Mouse (Mus musculus) urinary bladder, postnatal 36 days (tissue): Measurements from ENCODE around the gene Bach1.

ENCODE experiments used
- DNase-seq, 2 experiments: peaks; one replicate each; pipeline ENCODE4 v3.0.0; 2022; ENCODE audit warnings: low spot score in 2 of 2, mixed read lengths in 1 of 2

Bach1 gene

DNA sequence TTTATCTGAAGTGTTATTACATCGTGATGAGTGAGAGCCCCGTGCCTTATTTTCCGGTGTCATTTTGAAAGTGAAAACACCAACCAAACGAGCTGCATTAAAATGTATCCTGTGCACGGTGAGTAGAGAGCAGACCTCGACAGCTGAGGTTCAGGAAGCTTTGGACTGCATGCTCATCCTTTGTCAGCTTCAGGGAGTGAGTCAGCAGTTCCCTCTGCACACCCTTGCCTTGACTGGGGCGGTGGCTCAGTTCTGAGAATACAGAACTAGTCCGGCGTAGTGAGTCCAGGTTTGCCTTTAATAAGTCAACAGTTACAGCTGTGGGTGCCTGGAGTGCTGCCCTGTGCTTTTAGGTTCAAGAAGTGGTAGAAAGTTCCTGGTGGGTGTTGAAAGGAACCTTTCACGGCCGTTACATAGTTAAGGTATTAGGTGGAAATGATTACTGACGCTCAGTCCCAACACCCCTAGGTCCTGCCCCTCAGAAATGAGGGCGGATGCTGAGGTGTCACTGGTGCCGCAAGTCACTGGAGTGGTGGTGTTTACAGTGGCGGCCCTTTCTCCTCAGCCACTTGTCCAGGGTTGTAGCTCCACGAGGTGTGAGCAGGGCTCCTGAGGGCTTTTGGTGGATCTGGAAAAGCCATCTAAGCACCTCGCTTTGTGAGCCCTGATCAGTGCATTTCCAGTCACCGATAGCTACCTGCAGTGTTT, 14.4 kb downstream of the Bach1 start:
- peak in 1 of 2 experiments; percentile 31 for DNase-seq

DNA sequence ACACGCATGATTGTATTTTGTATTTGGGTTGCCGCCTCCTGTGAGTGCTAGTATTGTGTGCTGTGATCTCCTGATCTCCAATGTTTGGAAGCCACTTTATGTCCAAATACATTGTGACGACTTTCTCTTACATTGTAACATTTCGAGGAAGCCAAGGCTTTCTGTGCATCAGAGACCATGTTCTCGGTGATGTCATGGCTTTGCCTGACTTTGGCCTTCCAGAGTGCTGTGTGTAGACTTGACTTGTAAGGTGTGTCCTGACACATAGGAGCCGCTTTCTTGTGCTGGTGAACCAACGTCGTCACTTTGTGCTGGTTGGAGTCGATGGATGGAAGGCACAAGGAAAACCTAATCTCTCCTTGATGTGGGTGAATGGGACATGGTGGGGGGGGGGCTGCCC, 15.8 kb downstream of the Bach1 start:
- DNase-seq = no peak

DNA sequence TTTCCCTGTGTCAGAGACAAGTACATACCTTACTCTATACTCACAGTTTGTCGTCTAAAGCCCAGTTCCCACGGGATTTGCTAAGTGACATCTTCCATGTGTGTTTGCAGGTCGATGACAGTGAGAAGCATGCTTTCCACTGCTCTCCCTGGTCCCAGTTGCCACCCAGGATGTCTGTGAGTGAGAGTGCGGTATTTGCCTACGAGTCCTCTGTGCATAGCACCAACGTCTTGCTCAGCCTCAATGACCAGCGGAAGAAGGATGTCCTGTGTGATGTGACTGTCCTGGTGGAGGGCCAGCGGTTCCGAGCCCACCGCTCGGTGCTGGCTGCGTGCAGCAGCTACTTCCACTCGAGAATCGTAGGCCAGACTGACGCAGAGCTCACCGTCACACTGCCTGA, 16.5 kb downstream of the Bach1 start:
- no peak for DNase-seq

- DNase-seq = no peak
These were observed 17.5 kb downstream of the Bach1 start for GRCm38 (mm10) chr16:87716269-87716668.

DNA sequence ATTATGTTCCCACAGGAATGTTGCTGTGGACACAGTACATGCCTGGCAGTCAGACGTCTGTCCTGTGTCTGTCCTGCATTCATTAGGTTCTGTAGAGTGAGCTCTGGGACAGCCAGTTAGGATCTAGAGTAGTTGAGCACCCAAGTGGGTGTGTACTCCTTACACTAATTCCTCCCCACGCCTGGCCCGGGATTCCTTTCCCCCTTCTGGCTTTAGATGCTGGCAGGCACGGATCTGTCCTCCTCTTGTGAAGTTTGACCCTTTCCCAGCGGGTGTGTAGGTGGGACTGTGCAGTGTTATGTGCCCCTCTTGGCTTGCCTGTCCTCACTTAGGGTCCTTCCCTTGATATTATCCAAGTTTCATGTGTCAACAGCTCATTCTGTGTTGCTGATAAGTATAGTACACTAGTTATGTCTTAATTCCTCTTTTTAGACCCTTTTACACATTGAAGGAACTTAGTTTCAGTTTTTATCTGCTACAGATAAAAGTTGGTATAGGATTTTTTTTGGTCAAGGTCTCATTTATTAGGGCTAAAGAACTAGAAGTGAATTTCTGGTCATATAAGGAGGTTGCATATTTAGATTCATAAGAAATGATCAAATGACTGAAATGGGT, 18.4 kb downstream of the Bach1 start:
- DNase-seq = no peak

GRCm38 (mm10) chr16:87719071-87719470, 20.3 kb downstream of the Bach1 start:
- DNase-seq = no peak

GRCm38 (mm10) chr16:87719688-87720283, 21.0 kb downstream of the Bach1 start:
- no peak for DNase-seq

GRCm38 (mm10) chr16:87720851-87721409, 22.2 kb downstream of the Bach1 start:
- no peak for DNase-seq

GRCm38 (mm10) chr16:87722857-87723256, 24.1 kb downstream of the Bach1 start:
- DNase-seq = no peak

- no peak for DNase-seq
These were observed 24.7 kb downstream of the Bach1 start for GRCm38 (mm10) chr16:87723479-87723878.

DNA sequence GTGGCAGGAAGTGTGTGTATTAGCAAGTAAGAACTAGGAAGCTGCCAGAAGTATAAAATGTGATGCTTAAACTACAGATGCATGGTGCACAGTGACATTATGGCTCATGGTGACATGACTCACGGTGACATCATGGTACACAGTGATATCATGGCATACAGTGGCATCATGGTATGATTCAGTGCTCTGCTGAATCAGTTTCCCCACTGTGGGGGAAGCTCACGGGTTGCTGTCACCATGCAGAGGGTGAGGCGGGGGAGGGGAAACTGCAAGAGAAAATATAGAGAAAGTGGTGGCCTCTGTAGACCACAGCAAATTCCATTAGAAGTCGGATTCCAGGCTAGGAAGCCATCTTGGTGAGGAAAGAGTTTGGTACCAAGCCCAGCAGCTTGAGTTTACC, 26.1 kb downstream of the Bach1 start:
- DNase-seq = no peak

- DNase-seq = no peak
These were observed 26.5 kb downstream of the Bach1 start for GRCm38 (mm10) chr16:87725241-87725640.

DNA sequence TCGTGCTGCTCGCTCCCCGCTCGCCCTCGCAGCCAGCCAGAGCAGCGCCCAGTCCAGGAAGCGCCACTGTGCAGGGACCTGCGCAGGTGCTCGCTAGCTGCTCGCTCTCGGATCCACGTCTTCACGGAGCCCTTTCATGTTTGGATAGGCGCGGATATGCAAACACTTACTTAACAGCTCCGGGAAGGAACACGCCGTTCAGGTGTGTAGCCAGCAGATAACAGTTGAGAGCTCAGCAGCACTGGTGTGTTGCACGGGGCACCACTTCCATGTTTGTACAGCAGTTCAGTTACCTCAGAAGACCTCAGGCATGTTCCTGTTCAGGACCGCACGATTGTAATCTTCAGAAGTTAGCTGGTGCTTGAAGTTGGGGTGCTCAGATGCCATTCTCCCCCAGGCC, 27.2 kb downstream of the Bach1 start:
- no peak for DNase-seq

GRCm38 (mm10) chr16:87726369-87726768, 27.6 kb downstream of the Bach1 start:
- no peak for DNase-seq

DNA sequence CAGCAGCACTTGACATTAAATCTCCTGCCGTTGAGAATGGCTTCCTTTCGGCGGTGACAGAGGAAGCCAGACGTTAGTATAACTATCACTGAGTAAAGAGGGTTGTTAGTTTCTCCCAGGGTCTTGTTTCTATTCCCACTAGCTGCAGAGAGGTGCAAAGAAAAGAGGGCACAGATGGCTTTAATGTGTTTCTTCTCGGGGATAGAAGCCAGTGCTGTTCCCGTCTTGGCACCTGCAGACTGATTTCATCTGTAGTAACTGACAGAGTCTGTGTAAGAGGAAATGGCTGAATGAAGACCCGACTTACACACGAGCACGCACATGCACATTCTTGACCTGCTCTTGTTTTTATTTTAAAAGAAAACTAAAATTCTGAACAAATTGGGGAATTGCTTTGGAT, 28.5 kb downstream of the Bach1 start:
- DNase-seq = no peak

GRCm38 (mm10) chr16:87727918-87728317, 29.2 kb downstream of the Bach1 start:
- DNase-seq = no peak

DNA sequence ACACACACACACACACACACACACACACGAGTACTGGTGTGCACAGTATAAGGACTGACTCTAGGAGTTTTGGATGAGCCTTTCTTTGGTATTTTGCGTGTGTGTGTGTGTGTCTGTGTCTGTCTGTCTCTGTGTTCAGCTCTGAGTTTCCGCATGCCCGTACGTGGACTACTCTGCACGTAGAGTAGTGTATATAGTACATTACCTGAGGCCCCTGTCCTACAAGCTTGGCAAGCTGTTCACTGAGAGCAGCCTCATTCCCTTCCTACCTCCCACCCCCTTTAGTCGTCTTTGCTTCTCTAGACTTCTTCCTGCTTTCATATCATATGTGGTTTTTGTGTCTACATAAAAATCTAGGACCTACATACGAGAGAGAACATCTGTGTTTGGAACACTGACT, 30.0 kb downstream of the Bach1 start:
- no peak for DNase-seq

- DNase-seq = no peak
These were observed 30.7 kb downstream of the Bach1 start for GRCm38 (mm10) chr16:87729469-87729868.

DNA sequence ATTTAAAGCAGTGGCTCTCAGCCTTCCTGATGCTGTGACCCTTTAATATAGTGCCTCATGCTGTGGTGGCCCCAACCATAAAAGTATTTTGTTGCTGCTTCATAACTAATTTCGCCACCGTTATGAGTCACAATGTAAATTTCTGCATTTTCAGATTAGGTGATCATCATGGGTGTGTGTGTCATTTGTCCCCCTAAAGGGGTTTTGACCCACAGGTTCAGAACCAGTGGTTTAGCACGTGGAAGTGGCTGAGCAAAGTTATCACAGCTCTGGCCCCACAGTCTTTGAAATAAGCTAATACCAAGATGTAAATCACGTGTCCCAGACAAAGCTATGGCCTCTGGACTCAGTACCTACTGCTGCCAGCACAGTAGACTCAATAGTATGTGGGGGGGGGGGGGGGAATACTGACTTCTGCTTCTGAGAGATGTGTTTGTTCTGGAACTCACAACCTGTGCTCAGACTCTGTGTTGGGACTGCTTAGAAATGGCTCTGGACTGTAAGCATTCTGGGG, 36.2 kb downstream of the Bach1 start:
- no peak for DNase-seq

DNA sequence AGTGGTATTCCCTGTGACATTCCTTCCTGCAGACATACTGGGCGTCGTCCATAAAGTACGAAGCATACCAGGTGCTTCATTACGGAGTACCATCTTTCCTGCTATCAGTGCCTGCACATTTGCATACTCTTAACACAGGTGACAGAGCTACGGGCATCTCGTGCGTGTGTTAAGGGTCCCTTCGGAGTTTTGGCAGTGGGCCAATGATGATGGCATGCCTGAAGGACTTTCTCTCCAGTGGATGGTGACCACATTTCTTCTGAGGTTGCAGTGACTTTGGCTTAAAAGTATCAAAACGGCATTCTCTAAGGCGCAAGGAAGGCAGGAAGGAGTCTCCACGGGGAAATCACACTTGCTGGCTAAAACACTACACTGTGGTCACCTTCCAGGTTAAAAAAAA, 37.4 kb downstream of the Bach1 start:
- DNase-seq = no peak

DNA sequence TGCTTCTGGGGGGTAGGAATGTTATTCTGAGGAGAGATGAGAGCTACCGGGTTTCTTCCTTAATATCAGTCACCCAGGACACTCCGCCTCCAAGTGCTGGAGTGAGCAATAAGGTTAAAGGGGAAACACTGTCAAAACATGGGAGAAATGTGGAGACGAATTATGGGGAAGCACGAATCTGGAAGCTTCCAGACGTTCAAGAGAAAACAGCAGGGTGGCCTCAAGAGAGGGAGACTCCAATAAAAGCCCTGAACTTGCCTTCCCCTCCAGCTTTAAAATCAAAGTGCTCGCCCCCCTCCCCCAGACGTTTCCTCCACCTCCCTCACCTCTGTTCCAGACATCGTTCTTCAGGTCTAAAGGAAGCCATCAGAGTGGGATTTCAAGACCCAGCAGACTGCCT, 38.6 kb downstream of the Bach1 start:
- DNase-seq = no peak

DNA sequence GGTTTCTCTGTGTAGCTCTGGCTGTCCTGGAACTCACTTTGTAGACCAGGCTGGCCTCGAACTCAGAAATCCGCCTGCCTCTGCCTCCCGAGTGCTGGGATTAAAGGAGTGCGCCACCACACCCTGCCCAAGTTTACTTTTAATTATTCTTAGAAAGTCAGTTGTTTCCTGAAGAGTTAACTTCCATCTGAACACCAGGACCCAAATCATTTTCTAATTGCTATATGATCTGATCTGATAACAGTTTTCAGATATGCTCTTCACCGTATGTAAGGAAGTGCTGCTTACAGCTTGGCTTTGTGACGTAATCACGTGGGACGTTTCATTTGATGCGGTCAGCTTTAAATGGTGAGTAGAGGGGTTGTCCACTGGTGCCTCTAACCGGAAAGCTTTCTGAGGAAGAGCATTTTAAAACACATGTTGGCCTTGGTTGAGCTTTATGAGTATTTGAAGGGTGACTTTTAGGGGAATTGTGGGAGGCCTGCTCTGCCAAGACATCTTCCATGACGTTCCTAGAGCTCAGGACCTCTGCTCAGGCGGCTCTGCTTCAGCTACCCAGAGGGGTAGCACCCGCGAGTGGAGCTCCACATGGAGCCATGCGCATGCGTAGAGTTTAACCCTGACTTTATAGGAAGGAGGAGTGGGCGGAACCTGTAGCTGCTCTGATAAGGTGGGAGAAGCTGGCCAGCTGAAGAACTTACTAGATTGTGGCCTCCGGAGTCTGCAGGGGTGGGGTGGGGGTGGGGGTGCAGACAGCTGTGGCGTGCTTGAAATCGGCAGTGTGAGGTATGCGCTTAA, 39.3 kb downstream of the Bach1 start:
- no peak for DNase-seq
